Mouse (Mus musculus): ENCODE data around the gene Amph. TPM values are rescaled to one million over a fixed set of nuclear protein-coding genes. Genes with fewer than 3 reads are reported as not detected.

Gene Amph
- polyA plus RNA-seq, 1 experiment, result 0.75 TPM

DNA sequence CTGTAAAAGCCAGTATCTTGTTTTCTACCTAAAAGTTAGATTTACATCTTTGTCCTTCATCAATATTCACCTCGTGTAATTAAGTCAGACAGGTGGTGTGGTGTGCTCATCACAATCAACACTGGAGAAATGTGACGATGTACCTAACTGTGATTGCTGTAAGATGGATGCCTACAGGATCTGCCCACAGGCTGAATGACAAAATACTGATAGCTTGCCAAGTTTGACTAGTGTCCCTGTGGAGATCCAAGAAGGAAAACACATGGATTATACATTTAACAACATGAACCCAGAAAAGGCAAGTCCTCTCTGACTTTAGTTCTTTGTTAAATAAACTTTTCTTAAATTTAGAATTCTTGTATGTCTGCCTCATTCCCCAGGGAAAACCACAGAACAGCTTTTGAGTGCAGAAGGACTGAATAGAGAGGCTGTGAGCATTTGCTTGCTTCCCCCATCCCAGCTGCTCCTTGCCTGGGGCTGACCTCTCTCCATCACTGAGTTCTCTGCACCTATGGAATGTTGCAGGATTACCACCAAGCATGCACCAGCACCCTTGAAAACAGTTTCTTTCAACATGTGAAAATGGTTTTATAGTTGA lies 77.2 kb downstream of the Amph start:
- DNase-seq, result no peak
- TF ChIP-seq POLR2A (IDR thresholded peaks at IDR 0.05; ENCODE audit: low read depth, low read length) (no peak), CTCF (conservative IDR thresholded peaks at IDR 0.05; ENCODE audit: insufficient read depth, insufficient read length, low read depth, low read length) (no peak)
- Histone ChIP-seq H3K4me3 (ENCODE audit: insufficient read depth, low read depth, low read length) (no peak overlapping the region), H3K4me1 (ENCODE audit: control insufficient read depth, insufficient read depth, low read length) (no peaks in the 10 kb centered on the region), H3K36me3 (ENCODE audit: control insufficient read depth, insufficient read depth, low read length) (no peaks in the 10 kb centered on the region), H3K27ac (ENCODE audit: insufficient read depth, low read depth, low read length) (no peak overlapping the region), H3K27me3 (replicated peaks; ENCODE audit: control insufficient read depth, insufficient read depth, low read length) (no peaks in the 10 kb centered on the region)
- 76% methylated on average over 2 of the region's 2 CpGs for WGBS

DNA sequence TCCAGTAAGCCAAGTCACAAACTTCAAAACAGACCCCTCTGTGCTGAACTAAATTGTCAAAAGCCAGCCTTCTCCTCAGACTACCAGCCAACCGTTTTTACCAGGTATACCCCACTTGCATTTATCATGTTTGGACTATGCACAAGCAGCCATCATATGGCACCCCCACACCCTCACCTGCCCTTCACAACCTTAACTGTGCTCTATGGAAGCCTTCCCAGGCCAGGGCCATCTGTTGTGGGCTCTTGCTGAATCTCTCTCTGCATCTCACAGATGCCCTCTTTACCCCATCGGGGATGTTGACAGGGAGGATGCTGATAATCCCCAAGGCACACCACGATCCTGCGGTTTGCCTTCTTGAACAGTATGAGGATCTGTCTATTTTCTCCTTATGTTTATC lies 77.9 kb downstream of the Amph start:
- no peak for TF ChIP-seq CTCF (conservative IDR thresholded peaks at IDR 0.05; ENCODE audit: insufficient read depth, insufficient read length, low read depth, low read length)
- no peak for TF ChIP-seq POLR2A (IDR thresholded peaks at IDR 0.05; ENCODE audit: low read depth, low read length)
- no peaks in the 10 kb centered on the region for H3K36me3 ChIP-seq (ENCODE audit: control insufficient read depth, insufficient read depth, low read length)
- no peaks in the 10 kb centered on the region for H3K4me1 ChIP-seq (ENCODE audit: control insufficient read depth, insufficient read depth, low read length)
- no peak for DNase-seq
- WGBS, result 88% methylated on average over 4 of the region's 4 CpGs
- no peak overlapping the region for H3K4me3 ChIP-seq (ENCODE audit: insufficient read depth, low read depth, low read length)
- H3K27ac ChIP-seq (ENCODE audit: insufficient read depth, low read depth, low read length), result no peak overlapping the region
- H3K27me3 ChIP-seq (replicated peaks; ENCODE audit: control insufficient read depth, insufficient read depth, low read length), result no peaks in the 10 kb centered on the region

DNA sequence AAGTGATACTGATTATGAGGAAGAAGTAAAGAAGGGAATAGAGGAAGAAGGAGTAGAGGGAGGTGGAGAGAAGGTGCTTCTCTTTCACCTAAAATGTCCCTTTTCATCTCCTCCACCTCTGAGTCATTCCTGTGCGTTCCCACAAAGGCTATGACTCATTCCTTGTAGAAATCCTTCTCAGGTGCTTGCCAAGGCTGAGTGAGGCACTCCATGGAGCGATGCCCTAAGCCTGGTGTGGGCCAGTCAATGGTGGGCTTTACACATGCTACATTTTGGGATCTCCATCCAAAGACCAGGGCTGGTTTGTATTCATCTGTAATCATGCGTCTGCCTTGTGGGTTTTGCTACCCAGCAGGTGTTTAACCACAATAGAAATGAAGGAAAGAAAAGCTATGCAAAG lies 78.9 kb downstream of the Amph start:
- TF ChIP-seq CTCF (conservative IDR thresholded peaks at IDR 0.05; ENCODE audit: insufficient read depth, insufficient read length, low read depth, low read length) (no peak), POLR2A (IDR thresholded peaks at IDR 0.05; ENCODE audit: low read depth, low read length) (no peak)

DNA sequence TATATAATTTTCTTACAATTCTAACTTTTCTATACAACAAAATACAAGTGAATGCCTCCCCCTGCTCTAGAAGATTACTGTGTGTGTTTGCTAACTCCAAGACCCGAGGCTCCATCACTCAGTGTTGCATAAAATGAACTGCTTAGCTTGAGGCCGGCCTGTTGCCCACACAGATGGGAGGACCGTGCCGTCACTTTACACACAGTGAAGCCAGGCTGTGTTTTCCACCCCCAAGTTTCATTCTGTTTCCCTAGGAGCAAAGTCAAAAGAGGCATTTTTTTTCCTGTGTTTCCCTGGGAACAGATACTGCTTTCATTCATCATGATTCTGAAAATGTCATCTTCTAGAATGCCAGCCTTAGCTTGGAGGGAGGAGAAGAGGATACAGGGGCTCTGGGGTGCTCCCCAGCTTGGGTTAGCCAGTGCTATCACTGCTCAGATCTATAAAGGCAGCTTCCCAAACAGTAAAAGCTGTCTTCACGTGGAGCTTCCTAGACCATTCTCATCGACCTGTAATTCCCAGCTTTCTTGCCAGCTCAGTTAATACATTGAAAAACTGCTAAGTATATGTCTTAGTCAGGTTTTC lies 79.9 kb downstream of the Amph start:
- Histone ChIP-seq H3K4me1 (ENCODE audit: control insufficient read depth, insufficient read depth, low read length) (no peaks in the 10 kb centered on the region), H3K36me3 (ENCODE audit: control insufficient read depth, insufficient read depth, low read length) (no peaks in the 10 kb centered on the region), H3K27me3 (replicated peaks; ENCODE audit: control insufficient read depth, insufficient read depth, low read length) (no peaks in the 10 kb centered on the region), H3K27ac (ENCODE audit: insufficient read depth, low read depth, low read length) (no peak overlapping the region), H3K4me3 (ENCODE audit: insufficient read depth, low read depth, low read length) (no peak overlapping the region)
- TF ChIP-seq CTCF (conservative IDR thresholded peaks at IDR 0.05; ENCODE audit: insufficient read depth, insufficient read length, low read depth, low read length) (no peak), POLR2A (IDR thresholded peaks at IDR 0.05; ENCODE audit: low read depth, low read length) (no peak)
- WGBS, result 71% methylated on average over 6 of the region's 6 CpGs
- no peak for DNase-seq

More for the DNA sequence above, 78.9 kb downstream of the Amph start:
- no peaks in the 10 kb centered on the region for H3K27me3 ChIP-seq (replicated peaks; ENCODE audit: control insufficient read depth, insufficient read depth, low read length)
- no peak overlapping the region for H3K27ac ChIP-seq (ENCODE audit: insufficient read depth, low read depth, low read length)
- DNase-seq, result no peak
- no peaks in the 10 kb centered on the region for H3K4me1 ChIP-seq (ENCODE audit: control insufficient read depth, insufficient read depth, low read length)
- no peak overlapping the region for H3K4me3 ChIP-seq (ENCODE audit: insufficient read depth, low read depth, low read length)
- WGBS, result 78% methylated on average over 3 of the region's 3 CpGs
- H3K36me3 ChIP-seq (ENCODE audit: control insufficient read depth, insufficient read depth, low read length), result no peaks in the 10 kb centered on the region

DNA sequence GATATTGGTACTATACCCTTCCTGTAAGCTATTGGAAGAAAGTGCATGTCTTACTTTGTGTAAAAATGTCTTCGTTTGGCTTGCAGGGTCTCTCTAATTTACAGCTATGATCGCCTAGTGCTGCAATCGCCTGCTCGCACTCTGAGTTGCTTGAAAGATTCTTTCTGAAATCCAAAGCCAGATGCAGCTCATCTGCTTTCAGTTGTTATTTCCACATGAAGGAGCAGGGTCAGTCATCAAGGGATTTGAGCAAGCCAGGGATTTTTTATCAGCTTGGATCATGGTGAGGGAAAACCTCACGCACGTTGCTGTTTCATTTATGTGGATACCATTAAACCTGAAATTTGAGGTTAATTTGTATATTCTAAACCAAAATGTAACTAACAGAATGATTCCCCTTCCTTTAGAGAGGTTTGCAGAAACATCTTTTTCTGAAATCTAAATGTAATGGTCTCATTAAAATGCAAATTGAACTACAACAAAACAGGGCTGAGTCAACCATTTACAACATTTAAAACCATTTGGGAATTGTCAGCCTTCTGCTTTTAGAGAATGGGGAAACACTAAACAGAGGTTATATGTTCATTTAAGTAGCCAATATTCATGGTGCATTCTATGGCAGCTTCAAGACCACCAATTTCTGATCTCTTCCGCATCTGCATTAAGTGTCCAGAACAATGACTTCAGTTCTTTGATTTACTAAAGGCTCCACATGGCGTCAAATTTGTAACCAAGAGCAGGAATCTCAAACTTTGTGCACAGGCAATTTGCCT lies 84.1 kb downstream of the Amph start:
- 53% methylated on average over 8 of the region's 8 CpGs for WGBS

DNA sequence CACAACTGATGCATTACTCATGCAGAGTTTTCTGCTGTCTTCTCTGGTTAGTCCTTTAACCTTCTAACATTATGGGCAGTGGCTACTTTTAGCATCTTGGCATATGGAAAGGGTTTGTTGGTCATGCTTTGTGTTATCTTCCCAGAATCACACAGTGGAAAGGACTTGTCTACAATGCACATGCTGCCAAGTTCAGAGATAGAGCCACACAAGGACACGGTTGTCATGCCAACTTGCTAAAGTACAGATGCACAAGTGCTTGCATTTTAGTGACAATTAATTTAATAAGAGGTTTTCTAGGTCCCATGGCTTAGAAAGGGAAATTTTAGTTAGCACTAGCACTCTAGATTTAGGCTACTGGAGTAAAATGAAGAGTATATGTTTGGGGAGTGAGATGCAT lies 104.1 kb downstream of the Amph start:
- Histone ChIP-seq H3K27me3 (replicated peaks; ENCODE audit: control insufficient read depth, insufficient read depth, low read length) (no peaks in the 10 kb centered on the region), H3K4me3 (ENCODE audit: insufficient read depth, low read depth, low read length) (no peak overlapping the region), H3K27ac (ENCODE audit: insufficient read depth, low read depth, low read length) (no peak overlapping the region), H3K4me1 (ENCODE audit: control insufficient read depth, insufficient read depth, low read length) (no peaks in the 10 kb centered on the region), H3K36me3 (ENCODE audit: control insufficient read depth, insufficient read depth, low read length) (no peaks in the 10 kb centered on the region)
- DNase-seq, result no peak
- TF ChIP-seq POLR2A (IDR thresholded peaks at IDR 0.05; ENCODE audit: low read depth, low read length) (no peak), CTCF (conservative IDR thresholded peaks at IDR 0.05; ENCODE audit: insufficient read depth, insufficient read length, low read depth, low read length) (no peak)
- WGBS, result 84% methylated on average over 1 of the region's 1 CpGs

More for the DNA sequence above, 84.1 kb downstream of the Amph start:
- Histone ChIP-seq H3K4me3 (ENCODE audit: insufficient read depth, low read depth, low read length) (no peak overlapping the region), H3K4me1 (ENCODE audit: control insufficient read depth, insufficient read depth, low read length) (no peaks in the 10 kb centered on the region), H3K27me3 (replicated peaks; ENCODE audit: control insufficient read depth, insufficient read depth, low read length) (no peaks in the 10 kb centered on the region), H3K27ac (ENCODE audit: insufficient read depth, low read depth, low read length) (no peak overlapping the region), H3K36me3 (ENCODE audit: control insufficient read depth, insufficient read depth, low read length) (no peaks in the 10 kb centered on the region)
- DNase-seq, result no peak
- TF ChIP-seq CTCF (conservative IDR thresholded peaks at IDR 0.05; ENCODE audit: insufficient read depth, insufficient read length, low read depth, low read length), result no peak

DNA sequence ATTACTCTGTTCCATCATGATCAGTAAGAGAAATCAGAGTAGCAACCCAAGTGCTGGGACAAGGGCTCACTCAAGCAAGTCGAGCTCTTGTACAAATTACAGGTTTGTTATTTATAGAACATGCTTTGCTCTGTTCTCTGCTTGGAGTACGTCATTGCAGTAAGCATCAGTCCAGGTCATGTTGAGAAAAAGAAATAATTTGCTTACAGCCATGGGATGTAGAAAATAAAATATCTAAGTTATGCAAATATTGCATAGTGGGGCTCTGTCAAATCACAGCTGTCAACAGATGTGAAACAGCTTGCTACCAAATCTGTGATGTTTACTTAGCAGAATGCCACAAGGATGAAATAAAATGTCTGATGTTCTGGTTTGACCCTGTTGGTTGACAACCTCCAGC lies 106.5 kb downstream of the Amph start:
- H3K4me3 ChIP-seq (ENCODE audit: insufficient read depth, low read depth, low read length), result no peak overlapping the region
- no peaks in the 10 kb centered on the region for H3K36me3 ChIP-seq (ENCODE audit: control insufficient read depth, insufficient read depth, low read length)
- TF ChIP-seq POLR2A (IDR thresholded peaks at IDR 0.05; ENCODE audit: low read depth, low read length) (no peak), CTCF (conservative IDR thresholded peaks at IDR 0.05; ENCODE audit: insufficient read depth, insufficient read length, low read depth, low read length) (no peak)
- H3K4me1 ChIP-seq (ENCODE audit: control insufficient read depth, insufficient read depth, low read length), result no peaks in the 10 kb centered on the region
- H3K27ac ChIP-seq (ENCODE audit: insufficient read depth, low read depth, low read length), result no peak overlapping the region
- 25% methylated on average over 2 of the region's 2 CpGs for WGBS
- no peak for DNase-seq
- no peaks in the 10 kb centered on the region for H3K27me3 ChIP-seq (replicated peaks; ENCODE audit: control insufficient read depth, insufficient read depth, low read length)
